Mouse (Mus musculus) forebrain, embryonic 15.5 days (tissue): ENCODE measurements at regions not wholly inside any gene's neighbourhood (a gene's known extent, or its start where the extent isn't known, plus 50 kb on each side); places are given as distances from the start of the nearest gene placed in this dataset.
A peak's percentile ranks its signal among the peaks of the same experiment; 100 is the strongest.

ENCODE experiments used
- ATAC-seq: fragments of 200-750 bp; cut with Nextera tagmentation; replicated peaks from 2 replicates; pipeline ENCODE4 v1.8.0; 2017; ENCODE audit warnings: mild to moderate bottlenecking, moderate TSS enrichment, moderate library complexity
- H3K27ac ChIP-seq: fragments of 300-500 bp; sonication (generic); replicated peaks from 2 replicates; pipeline ENCODE4 v1.5.1; 2015; ENCODE audit warnings: mild to moderate bottlenecking, inconsistent platforms
- H3K27me3 ChIP-seq: fragments of 300-500 bp; sonication (generic); 2 replicates; pipeline ENCODE4 v1.6.1; 2015; ENCODE audit warnings: inconsistent platforms
- H3K36me3 ChIP-seq: fragments of 300-500 bp; sonication (generic); 2 replicates; pipeline ENCODE4 v1.6.1; 2015; ENCODE audit warnings: mild to moderate bottlenecking, inconsistent platforms
- H3K4me1 ChIP-seq: fragments of 300-500 bp; sonication (generic); 2 replicates; pipeline ENCODE4 v1.6.1; 2015; ENCODE audit warnings: inconsistent platforms
- H3K4me2 ChIP-seq: fragments of 300-500 bp; sonication (generic); replicated peaks from 2 replicates; pipeline ENCODE4 v1.6.1; 2015; ENCODE audit warnings: mild to moderate bottlenecking, inconsistent platforms
- H3K4me3 ChIP-seq: fragments of 300-500 bp; sonication (generic); 2 replicates; pipeline ENCODE4 v1.5.1; 2015; ENCODE audit warnings: mild to moderate bottlenecking, inconsistent platforms
- H3K9ac ChIP-seq: fragments of 300-500 bp; sonication (generic); replicated peaks from 2 replicates; pipeline ENCODE4 v1.6.1; 2015; ENCODE audit warnings: mild to moderate bottlenecking, inconsistent platforms
- H3K9me3 ChIP-seq: fragments of 300-500 bp; sonication (generic); 2 replicates; pipeline ENCODE4 v1.6.1; 2016; ENCODE audit warnings: inconsistent platforms
- WGBS: fragments of 180-500 bp; shearing (Covaris S2); methylation state at CpG from one replicate; pipeline ENCODE4 v1.1.7; 2015; ENCODE audit warnings: mixed read lengths; 5-methylcytosine and 5-hydroxymethylcytosine counted together

DNA sequence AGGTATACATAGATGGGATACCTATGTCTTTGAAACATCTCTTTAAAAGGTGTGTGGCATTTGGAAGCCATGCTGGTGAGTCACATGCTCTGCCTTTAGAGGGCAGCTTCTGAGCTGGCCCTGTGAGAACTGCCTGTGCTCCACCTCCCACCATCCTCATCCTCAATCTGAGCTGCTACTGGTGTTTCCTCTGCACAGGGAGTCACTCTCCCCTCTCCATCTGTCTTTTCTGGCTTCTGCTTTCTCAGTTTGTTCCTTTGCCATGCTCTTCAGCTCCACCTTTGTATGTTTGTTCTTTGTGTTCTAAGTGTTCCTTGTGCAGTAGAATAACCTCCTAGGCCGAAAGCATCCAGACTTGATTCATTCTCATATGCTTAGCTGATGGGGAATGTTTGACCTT lies 226.6 kb upstream of the Ldoc1 start:
- no peaks in the 10 kb centered on the region for H3K27me3 ChIP-seq
- H3K27ac ChIP-seq: peak overlapping the region; percentile 31; the same call in 1 of the 2 replicates
- 77% methylated on average over 1 of the region's 1 CpGs for WGBS

More for the DNA sequence above, 226.6 kb upstream of the Ldoc1 start:
- Histone ChIP-seq H3K9ac (no peak overlapping the region), H3K9me3 (no peaks in the 10 kb centered on the region), H3K4me3 (no peak overlapping the region), H3K4me1 (no peaks in the 10 kb centered on the region), H3K36me3 (no peaks in the 10 kb centered on the region), H3K4me2 (no peak overlapping the region)
- ATAC-seq: no peak
